In genomic region chr2:30885453-30886163, GRCm38 (mm10) we compare ENCODE assay signal across 9 mouse cellular contexts. TPM values are rescaled to one million over a fixed set of nuclear protein-coding genes. Genes with fewer than 3 reads are reported as not detected.
DNase-seq lines count a peak whose midpoint lies in the region; ATAC-seq lines count a peak whose summit lies in the region.
"Had no signal": no experiment of that assay in that cellular context is flagged by ENCODE, and none has a peak within 500 bp of the region (broad histone marks: within the 10 kb centered on the region; RNA-seq: fewer than 3 reads in every experiment).

No protein-coding gene starts in this region.

- H3K9ac ChIP-seq in forebrain, embryonic 16.5 days (replicated peaks; ENCODE audit: low read depth, low read length), result no peak overlapping the region
- H3K9ac ChIP-seq in forebrain, embryonic 13.5 days, result no peak overlapping the region

- peaks cover 18% of the 10 kb centered on the region for H3K36me3 ChIP-seq in forebrain, embryonic 10.5 days (replicated peaks)
- H3K36me3 ChIP-seq in forebrain, embryonic 16.5 days (ENCODE audit: control insufficient read depth, insufficient read depth), result no peaks in the 10 kb centered on the region
- no peaks in the 10 kb centered on the region for H3K36me3 ChIP-seq in forebrain, embryonic 13.5 days (ENCODE audit: poor library complexity, severe bottlenecking)

- DNase-seq in forebrain, embryonic 10.5 days (ENCODE audit: extremely low spot score, low spot score), result no peak
- DNase-seq in brain, adult 2 months (ENCODE audit: low read depth, low spot score), result peak; percentile 85
- DNase-seq in layer of hippocampus, adult 9-10 months (ENCODE audit: low spot score), result peak; percentile 33
- peak; percentile 44 for DNase-seq in neural tube, embryonic 10.5 days (ENCODE audit: extremely low spot score, low spot score)
- DNase-seq in retina, postnatal 1 day, result no peak
- no peak for DNase-seq in heart, adult 11 months

- no peak overlapping the region for H3K4me2 ChIP-seq in forebrain, embryonic 16.5 days (ENCODE audit: low read length)
- peak overlapping the region; percentile 14; the same call in 1 of the 2 replicates for H3K4me2 ChIP-seq in forebrain, embryonic 13.5 days

- WGBS in forebrain, embryonic 10.5 days, result 67% methylated on average over 9 of the region's 9 CpGs
- 37% methylated on average over 9 of the region's 9 CpGs for WGBS in forebrain, embryonic 16.5 days
- 54% methylated on average over 9 of the region's 9 CpGs for WGBS in forebrain, embryonic 13.5 days

- H3K27ac ChIP-seq in forebrain, embryonic 10.5 days, result peak overlapping the region; percentile 74
- H3K27ac ChIP-seq in forebrain, embryonic 16.5 days (ENCODE audit: low read length), result no peak overlapping the region; the same call in 1 of the 2 replicates
- peak overlapping the region; percentile 25 for H3K27ac ChIP-seq in forebrain, embryonic 13.5 days

- H3K4me1 ChIP-seq in forebrain, embryonic 10.5 days, result peaks cover 13% of the 10 kb centered on the region
- H3K4me1 ChIP-seq in forebrain, embryonic 16.5 days (replicated peaks; ENCODE audit: control insufficient read depth, insufficient read depth, low read length), result no peaks in the 10 kb centered on the region
- 0 out of 2 replicates have a peak, but pooled peaks cover 8% of the 10 kb centered on the region for H3K4me1 ChIP-seq in forebrain, embryonic 13.5 days

- H3K27me3 ChIP-seq in forebrain, embryonic 10.5 days (ENCODE audit: poor library complexity, severe bottlenecking), result no peaks in the 10 kb centered on the region
- H3K27me3 ChIP-seq in forebrain, embryonic 16.5 days (replicated peaks; ENCODE audit: control insufficient read depth, insufficient read depth, low read length), result no peaks in the 10 kb centered on the region
- no peaks in the 10 kb centered on the region for H3K27me3 ChIP-seq in forebrain, embryonic 13.5 days

- ATAC-seq in forebrain, embryonic 16.5 days, result no peak
- no peak for ATAC-seq in forebrain, embryonic 13.5 days

- H3K9me3 ChIP-seq in forebrain, embryonic 10.5 days, result no peaks in the 10 kb centered on the region; the same call in 1 of the 2 replicates
- H3K9me3 ChIP-seq in forebrain, embryonic 16.5 days (ENCODE audit: control insufficient read depth, low read length), result no peaks in the 10 kb centered on the region
- no peaks in the 10 kb centered on the region for H3K9me3 ChIP-seq in forebrain, embryonic 13.5 days (replicated peaks)

- H3K4me3 ChIP-seq in forebrain, embryonic 10.5 days, result no peak overlapping the region
- no peak overlapping the region for H3K4me3 ChIP-seq in forebrain, embryonic 16.5 days (replicated peaks; ENCODE audit: low read length)
- H3K4me3 ChIP-seq in forebrain, embryonic 13.5 days, result no peak overlapping the region
- H3K4me3 ChIP-seq: erythroblast, embryonic 14.5 days had no signal

RNA-seq across cellular contexts. Expression of gene Ptges, which starts 44.1 kb away (rescaled TPM):
- polyA plus RNA-seq in forebrain, embryonic 10.5 days (2016; fragmentation: Nextera tagmentation; extraction: Ambion mirVana), result 5.1 and 7.3 TPM in 2 replicates
- polyA plus RNA-seq in forebrain, embryonic 16.5 days (2015; fragmentation: Nextera tagmentation; extraction: Ambion mirVana), result 3.3 and 4.4 TPM in 2 replicates
- polyA plus RNA-seq in forebrain, embryonic 13.5 days (2015; fragmentation: Nextera tagmentation; extraction: Ambion mirVana), result 1.5 and 2.1 TPM in 2 replicates
- polyA plus RNA-seq: erythroblast, embryonic 14.5 days had no signal

RNA-seq across cellular contexts. Expression of gene Prrx2, which starts 50.8 kb away (rescaled TPM):
- 27.7 and 31.9 TPM in 2 replicates for polyA plus RNA-seq in forebrain, embryonic 10.5 days (2016; fragmentation: Nextera tagmentation; extraction: Ambion mirVana)
- 1.9 and 4.0 TPM in 2 replicates for polyA plus RNA-seq in forebrain, embryonic 16.5 days (2015; fragmentation: Nextera tagmentation; extraction: Ambion mirVana)
- 1.8 and 3.0 TPM in 2 replicates for polyA plus RNA-seq in forebrain, embryonic 13.5 days (2015; fragmentation: Nextera tagmentation; extraction: Ambion mirVana)
- polyA plus RNA-seq: erythroblast, embryonic 14.5 days had no signal

RNA-seq across cellular contexts. Expression of gene Asb6, which starts 55.5 kb away (rescaled TPM):
- 47.5 and 51.2 TPM in 2 replicates for polyA plus RNA-seq in forebrain, embryonic 10.5 days (2016; fragmentation: Nextera tagmentation; extraction: Ambion mirVana)
- polyA plus RNA-seq in forebrain, embryonic 16.5 days (2015; fragmentation: Nextera tagmentation; extraction: Ambion mirVana), result 41.2 and 47.2 TPM in 2 replicates
- polyA plus RNA-seq in forebrain, embryonic 13.5 days (2015; fragmentation: Nextera tagmentation; extraction: Ambion mirVana), result 39.4 and 43.4 TPM in 2 replicates

Comparison
In these comparisons a context has a peak if more than half of its experiments do, and no peak if none do; other contexts are left out.
1. DNase-seq: peak in brain, adult 2 months (single experiment), layer of hippocampus, adult 9-10 months (single experiment) and neural tube, embryonic 10.5 days (single experiment); none in forebrain, embryonic 10.5 days (single experiment), retina, postnatal 1 day (single experiment) and heart, adult 11 months (single experiment).